ENCODE assay signal across 9 mouse cellular contexts in the genomic region with DNA sequence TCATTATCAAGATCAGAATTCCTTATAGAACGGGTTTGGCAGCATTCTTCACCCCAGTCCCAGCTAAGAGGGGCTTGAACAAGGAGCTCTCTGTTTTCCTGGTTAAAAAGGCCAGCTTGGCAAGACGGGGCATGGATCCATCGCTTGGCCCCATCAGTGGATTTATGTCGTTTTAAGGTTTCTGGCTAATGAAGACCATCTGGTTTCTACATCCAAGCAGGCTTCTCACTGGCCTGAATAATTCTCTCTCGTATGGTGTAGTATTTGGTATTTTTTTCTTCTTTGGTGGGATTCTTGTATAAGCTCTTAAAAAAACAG. TPM values are rescaled to one million over a fixed set of nuclear protein-coding genes. Genes with fewer than 3 reads are reported as not detected.
A peak's percentile ranks its signal among the peaks of the same experiment; 100 is the strongest.
DNase-seq lines count a peak whose midpoint lies in the region; ATAC-seq and TF ChIP-seq lines count a peak whose summit lies in the region.
"Had no signal": no experiment of that assay in that cellular context is flagged by ENCODE, and none has a peak within 500 bp of the region (broad histone marks: within the 10 kb centered on the region; RNA-seq: fewer than 3 reads in every experiment).

No protein-coding gene starts in this region.

- no peak overlapping the region for H3K4me3 ChIP-seq in left cerebral cortex, adult 2 months
- no peak overlapping the region for H3K4me3 ChIP-seq in embryonic facial prominence, embryonic 15.5 days (replicated peaks)
- H3K4me3 ChIP-seq in limb, embryonic 14.5 days (replicated peaks; ENCODE audit: low read length): no peak overlapping the region
- H3K4me3 ChIP-seq in liver, postnatal 0 days (ENCODE audit: low read depth, low read length): no peak overlapping the region

- H3K9ac ChIP-seq in embryonic facial prominence, embryonic 15.5 days: no peak overlapping the region
- no peak overlapping the region for H3K9ac ChIP-seq in limb, embryonic 14.5 days (ENCODE audit: low read depth, low read length, severe bottlenecking)
- H3K9ac ChIP-seq in liver, postnatal 0 days (replicated peaks): no peak overlapping the region

- ATAC-seq in embryonic facial prominence, embryonic 15.5 days (ENCODE audit: insufficient number of reproducible peaks, low FRiP score, low TSS enrichment, low read depth): peak; percentile 53
- peak; percentile 84 for ATAC-seq in limb, embryonic 14.5 days (ENCODE audit: low FRiP score, low read depth)
- no peak for ATAC-seq in liver, postnatal 0 days
- ATAC-seq: Patski had no signal

- WGBS in embryonic facial prominence, embryonic 15.5 days: 5% methylated on average over 5 of the region's 5 CpGs
- WGBS in limb, embryonic 14.5 days: 6% methylated on average over 5 of the region's 5 CpGs
- WGBS in liver, postnatal 0 days (ENCODE audit: insufficient replicate concordance): 60% methylated on average over 5 of the region's 5 CpGs

- TF ChIP-seq CTCF in left cerebral cortex, adult 2 months (IDR thresholded peaks at IDR 0.05): no peak
- TF ChIP-seq CTCF in liver, postnatal 0 days (IDR thresholded peaks at IDR 0.05; ENCODE audit: low read depth): no peak

- no peak for TF ChIP-seq EP300 in liver, postnatal 0 days (IDR thresholded peaks at IDR 0.05; ENCODE audit: low read depth)

- no peaks in the 10 kb centered on the region for H3K27me3 ChIP-seq in embryonic facial prominence, embryonic 15.5 days
- H3K27me3 ChIP-seq in limb, embryonic 14.5 days (ENCODE audit: control insufficient read depth, insufficient read depth, low read length): no peaks in the 10 kb centered on the region
- no peaks in the 10 kb centered on the region for H3K27me3 ChIP-seq in liver, postnatal 0 days (ENCODE audit: insufficient read depth, low read length)
- H3K27me3 ChIP-seq: Patski had no signal

- H3K4me2 ChIP-seq in embryonic facial prominence, embryonic 15.5 days (replicated peaks): peak overlapping the region; percentile 2; the same call in 1 of the 2 replicates
- H3K4me2 ChIP-seq in limb, embryonic 14.5 days (replicated peaks; ENCODE audit: low read depth, low read length, severe bottlenecking): 0 out of 2 replicates have a peak overlapping the region, but pooled peaks have one; percentile 4
- no peak overlapping the region for H3K4me2 ChIP-seq in liver, postnatal 0 days (ENCODE audit: low read depth, low read length)

- no peaks in the 10 kb centered on the region for H3K9me3 ChIP-seq in embryonic facial prominence, embryonic 15.5 days (replicated peaks)
- H3K9me3 ChIP-seq in limb, embryonic 14.5 days (ENCODE audit: control insufficient read depth, low read length): no peaks in the 10 kb centered on the region
- no peaks in the 10 kb centered on the region for H3K9me3 ChIP-seq in liver, postnatal 0 days (ENCODE audit: low read length)

- no peaks in the 10 kb centered on the region for H3K36me3 ChIP-seq in embryonic facial prominence, embryonic 15.5 days
- no peaks in the 10 kb centered on the region for H3K36me3 ChIP-seq in limb, embryonic 14.5 days (ENCODE audit: control insufficient read depth, insufficient read depth, low read length)
- H3K36me3 ChIP-seq in liver, postnatal 0 days (replicated peaks; ENCODE audit: insufficient read depth, low read length): no peaks in the 10 kb centered on the region

- TF ChIP-seq POLR2A in limb, embryonic 14.5 days (IDR thresholded peaks at IDR 0.05; ENCODE audit: borderline replicate concordance, extremely low read depth, insufficient read depth, insufficient read length): no peak

- DNase-seq in left cerebral cortex, adult 2 months (ENCODE audit: extremely low spot score in 1 of 2, low spot score in 2 of 2): no peak
- DNase-seq in left cerebral cortex, postnatal 25 days (ENCODE audit: low spot score in 2 of 2): no peak
- DNase-seq in cerebellum, adult 9-10 months: peak; percentile 76
- peak; percentile 82 for DNase-seq in limb, embryonic 14.5 days (ENCODE audit: low spot score)
- no peak for DNase-seq in liver, postnatal 0 days
- DNase-seq in urinary bladder, postnatal 25 days (ENCODE audit: low spot score): no peak
- DNase-seq in left cerebral cortex, postnatal 36 days (ENCODE audit: low spot score in 2 of 2): no peak

- H3K27ac ChIP-seq in left cerebral cortex, adult 2 months: 0 out of 2 replicates have a peak overlapping the region, but pooled peaks have one; percentile 25
- peak overlapping the region; percentile 86 for H3K27ac ChIP-seq in embryonic facial prominence, embryonic 15.5 days (replicated peaks)
- peak overlapping the region; percentile 88 for H3K27ac ChIP-seq in limb, embryonic 14.5 days (replicated peaks; ENCODE audit: low read depth, low read length)
- no peak overlapping the region for H3K27ac ChIP-seq in liver, postnatal 0 days (ENCODE audit: low read depth)

- intact Hi-C loops in left cerebral cortex, adult 2 months (cut with DNase I): no loop called here
- intact Hi-C loops in left cerebral cortex, postnatal 25 days (cut with DNase I): no loop called here
- intact Hi-C loops in left cerebral cortex, postnatal 36 days (cut with DNase I): no loop called here

- H3K4me1 ChIP-seq in embryonic facial prominence, embryonic 15.5 days: peaks cover 38% of the 10 kb centered on the region
- H3K4me1 ChIP-seq in limb, embryonic 14.5 days (ENCODE audit: control insufficient read depth, insufficient read depth, low read length): peaks cover 38% of the 10 kb centered on the region
- H3K4me1 ChIP-seq in liver, postnatal 0 days (ENCODE audit: insufficient read depth): peaks cover 10% of the 10 kb centered on the region

RNA-seq across cellular contexts. Expression of a gene that starts 45.3 kb away (rescaled TPM):
- 1,000 to 10,000 TPM; 1,405 to 1,415 TPM for total RNA-seq in left cerebral cortex, adult 2 months (2021)
- 1,000 to 10,000 TPM; 1,358 to 1,417 TPM for total RNA-seq in left cerebral cortex, postnatal 25 days (2021)
- 233 and 261 TPM in 2 replicates for polyA plus RNA-seq in embryonic facial prominence, embryonic 15.5 days (2015; fragmentation: Nextera tagmentation; extraction: Ambion mirVana)
- polyA plus RNA-seq in limb, embryonic 14.5 days (2012; rRNA removed): 307 and 326 TPM in 2 replicates
- 206 and 221 TPM in 2 replicates for polyA plus RNA-seq in limb, embryonic 14.5 days (2014; fragmentation: Nextera tagmentation; extraction: Ambion mirVana)
- polyA plus RNA-seq in liver, postnatal 0 days (2015; fragmentation: Nextera tagmentation; extraction: Ambion mirVana): 29.0 and 31.3 TPM in 2 replicates
- total RNA-seq in left cerebral cortex, postnatal 36 days (2021): 1,000 to 10,000 TPM; 1,397 to 1,549 TPM

Comparison
In these comparisons a context has a peak if more than half of its experiments do, and no peak if none do; other contexts are left out.
1. DNase-seq: peak in cerebellum, adult 9-10 months (single experiment) and limb, embryonic 14.5 days (single experiment); none in left cerebral cortex, adult 2 months (0 of 2), left cerebral cortex, postnatal 25 days (0 of 2), liver, postnatal 0 days (single experiment), urinary bladder, postnatal 25 days (single experiment) and left cerebral cortex, postnatal 36 days (0 of 2).